Mouse (Mus musculus) myocyte (in vitro differentiated cells): ENCODE measurements around the gene Itch.

Experiments used
- CEBPB ChIP-seq: IDR thresholded peaks from 2 replicates; pipeline ENCODE4 v1.6.1; 2011; ENCODE audit warnings: mild to moderate bottlenecking, moderate library complexity; ENCODE audit not compliant: poor library complexity, insufficient read depth, severe bottlenecking
- E2F4 ChIP-seq: IDR thresholded peaks from one replicate; pipeline ENCODE4 v1.6.1; 2011; ENCODE audit warnings: mild to moderate bottlenecking, control low read depth, moderate library complexity; ENCODE audit not compliant: insufficient read depth
- MAX ChIP-seq: IDR thresholded peaks from one replicate; pipeline ENCODE4 v1.6.1; 2011; ENCODE audit warnings: low read depth, mild to moderate bottlenecking, control low read depth
- MYOD1 ChIP-seq, 3 experiments: IDR thresholded peaks; one replicate each; pipeline ENCODE4 v1.6.1; 2011; ENCODE audit warnings: control low read depth in 2 of 3, low read depth in 2 of 3, mild to moderate bottlenecking in 2 of 3, moderate library complexity in 1 of 3; ENCODE audit not compliant: insufficient read length in 2 of 3, control insufficient read depth in 1 of 3
- MYOG ChIP-seq, 3 experiments: IDR thresholded peaks; one replicate each; pipeline ENCODE4 v1.6.1; 2011; ENCODE audit warnings: control low read depth in 2 of 3, low read depth in 2 of 3, mild to moderate bottlenecking in 2 of 3; ENCODE audit not compliant: insufficient read length in 2 of 3, control insufficient read depth in 1 of 3, insufficient read depth in 1 of 3
- POLR2A ChIP-seq: IDR thresholded peaks from one replicate; pipeline ENCODE4 v1.6.1; 2011; ENCODE audit warnings: low read depth, mild to moderate bottlenecking, control low read depth, moderate library complexity; ENCODE audit not compliant: insufficient read length
- POLR2AphosphoS2 ChIP-seq: IDR thresholded peaks from one replicate; pipeline ENCODE4 v1.6.1; 2011; ENCODE audit warnings: low read depth, control low read depth; ENCODE audit not compliant: insufficient read length
- TCF12 ChIP-seq: IDR thresholded peaks from one replicate; pipeline ENCODE4 v1.6.1; 2011; ENCODE audit warnings: mild to moderate bottlenecking, control low read depth; ENCODE audit not compliant: poor library complexity, insufficient read depth, severe bottlenecking
- USF1 ChIP-seq: IDR thresholded peaks from one replicate; pipeline ENCODE4 v1.6.1; 2011; ENCODE audit warnings: low read depth, mild to moderate bottlenecking, control low read depth, moderate library complexity

DNA sequence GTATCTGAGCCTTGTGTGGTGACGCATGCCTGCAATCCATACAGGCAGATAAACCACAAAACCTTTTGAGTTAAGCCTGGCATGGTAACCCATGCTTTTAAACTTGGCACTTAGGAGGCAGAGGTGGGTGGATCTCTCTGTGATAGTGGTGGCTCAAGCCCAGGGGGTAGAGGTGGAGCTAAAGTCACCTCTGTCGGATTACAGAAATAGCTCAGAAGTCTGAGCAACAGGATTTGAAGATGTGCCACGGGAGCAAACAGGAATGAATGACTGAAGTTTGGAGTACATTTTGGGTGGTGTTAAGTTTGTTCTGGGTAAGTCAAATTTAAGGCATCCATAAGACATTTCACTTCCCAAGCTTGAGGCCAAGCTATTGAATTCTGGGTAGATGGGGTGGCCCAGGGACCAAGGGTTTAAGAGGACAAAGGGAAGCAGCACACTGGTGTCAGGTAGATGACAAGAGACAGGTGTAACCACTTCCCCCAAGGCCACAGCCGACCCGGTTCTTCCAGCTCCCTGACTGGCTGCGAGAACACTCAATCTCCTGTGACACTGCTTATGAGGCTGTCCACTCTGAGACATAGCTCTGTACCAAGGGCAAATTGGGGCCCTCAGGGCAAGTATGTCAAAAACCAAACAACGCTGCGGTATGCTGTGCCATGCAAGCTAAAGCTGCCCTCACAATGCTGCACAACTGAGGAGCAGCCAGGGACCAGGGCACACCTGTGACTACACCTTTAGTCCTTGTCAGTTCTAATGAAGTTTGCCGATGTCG lies 139.3 kb downstream of the Itch start:
- TF ChIP-seq TCF12 (no peak), CEBPB (no peak), USF1 (no peak), POLR2A (no peak), MYOD1 (IDR thresholded peaks at IDR 0.05; ENCODE audit: control insufficient read depth in 1 of 3, insufficient read length in 2 of 3, low read depth in 2 of 3) (peak in 1 of 3 experiments; percentile 16), POLR2AphosphoS2 (no peak), MYOG (IDR thresholded peaks at IDR 0.05; ENCODE audit: control insufficient read depth in 1 of 3, insufficient read depth in 1 of 3, insufficient read length in 2 of 3, low read depth in 2 of 3) (no peak), E2F4 (no peak), MAX (no peak)
